Mouse (Mus musculus): ENCODE measurements around the gene Canx. TPM values are rescaled to one million over a fixed set of nuclear protein-coding genes. Genes with fewer than 3 reads are reported as not detected.

The Canx gene
- polyA plus RNA-seq, 1 experiment from 2014 or later: 248 TPM

DNA sequence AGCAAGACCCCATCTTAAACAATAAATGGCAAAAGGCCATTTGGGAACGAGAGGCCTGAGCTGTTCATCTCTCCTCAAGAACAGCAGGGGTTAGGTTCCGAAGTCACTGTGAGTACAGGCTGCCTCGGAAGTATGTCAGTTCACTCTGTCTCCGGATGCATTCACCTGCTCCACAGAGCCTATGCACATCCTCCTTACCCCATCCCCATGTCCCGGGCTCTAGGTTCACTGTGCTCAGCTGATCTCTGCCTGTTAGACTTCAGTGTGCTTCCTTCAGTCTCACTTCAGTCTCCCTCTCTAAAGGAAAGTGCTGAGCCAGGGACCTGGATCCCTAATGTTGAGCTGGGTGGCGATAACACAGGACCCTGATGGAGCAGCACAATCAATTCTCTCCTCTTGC lies 47.8 kb downstream of the Canx start:
- Histone ChIP-seq H3K4me2 (ENCODE audit: low read depth, low read length, severe bottlenecking) (no peak overlapping the region), H3K36me3 (ENCODE audit: control insufficient read depth, insufficient read depth, low read length) (no peaks in the 10 kb centered on the region), H3K4me1 (replicated peaks; ENCODE audit: control insufficient read depth, insufficient read depth, low read length) (no peaks in the 10 kb centered on the region), H3K4me3 (ENCODE audit: low read depth, low read length) (no peak overlapping the region), H3K27me3 (ENCODE audit: control insufficient read depth, insufficient read depth, low read length) (no peaks in the 10 kb centered on the region), H3K27ac (ENCODE audit: low read depth, low read length) (no peak overlapping the region), H3K9me3 (ENCODE audit: control insufficient read depth, low read length) (no peaks in the 10 kb centered on the region), H3K9ac (ENCODE audit: low read length) (no peak overlapping the region)
- 84% methylated on average over 6 of the region's 6 CpGs for WGBS
- ATAC-seq (replicated peaks; ENCODE audit: low FRiP score) (no peak), DNase-seq (ENCODE audit: low spot score) (no peak)

DNA sequence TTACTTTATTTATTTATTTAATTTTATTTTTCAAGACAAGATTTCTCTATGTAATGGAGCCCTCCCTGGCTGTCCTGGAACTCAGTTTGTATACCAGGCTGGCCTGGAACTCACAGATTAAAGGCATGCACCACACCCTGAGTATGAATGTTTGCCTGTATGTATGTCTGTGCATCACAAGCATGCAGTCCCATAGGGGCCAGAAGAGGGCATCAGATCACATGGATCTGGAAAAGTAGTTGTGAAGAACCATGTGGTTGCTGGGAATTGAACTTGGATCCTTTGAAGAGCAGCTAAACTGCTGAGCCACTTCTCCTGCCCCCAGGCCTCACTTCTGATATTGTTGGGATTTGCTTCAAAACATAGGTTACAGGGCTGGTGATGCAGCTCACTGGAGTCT lies 48.4 kb downstream of the Canx start:
- no peak overlapping the region for H3K9ac ChIP-seq (ENCODE audit: low read length)
- H3K9me3 ChIP-seq (ENCODE audit: control insufficient read depth, low read length): no peaks in the 10 kb centered on the region
- no peaks in the 10 kb centered on the region for H3K36me3 ChIP-seq (ENCODE audit: control insufficient read depth, insufficient read depth, low read length)
- no peak overlapping the region for H3K27ac ChIP-seq (ENCODE audit: low read depth, low read length)
- no peaks in the 10 kb centered on the region for H3K4me1 ChIP-seq (replicated peaks; ENCODE audit: control insufficient read depth, insufficient read depth, low read length)
- no peak overlapping the region for H3K4me2 ChIP-seq (ENCODE audit: low read depth, low read length, severe bottlenecking)
- DNase-seq (ENCODE audit: low spot score) (no peak), ATAC-seq (replicated peaks; ENCODE audit: low FRiP score) (no peak)
- H3K27me3 ChIP-seq (ENCODE audit: control insufficient read depth, insufficient read depth, low read length): no peaks in the 10 kb centered on the region
- H3K4me3 ChIP-seq (ENCODE audit: low read depth, low read length): no peak overlapping the region

DNA sequence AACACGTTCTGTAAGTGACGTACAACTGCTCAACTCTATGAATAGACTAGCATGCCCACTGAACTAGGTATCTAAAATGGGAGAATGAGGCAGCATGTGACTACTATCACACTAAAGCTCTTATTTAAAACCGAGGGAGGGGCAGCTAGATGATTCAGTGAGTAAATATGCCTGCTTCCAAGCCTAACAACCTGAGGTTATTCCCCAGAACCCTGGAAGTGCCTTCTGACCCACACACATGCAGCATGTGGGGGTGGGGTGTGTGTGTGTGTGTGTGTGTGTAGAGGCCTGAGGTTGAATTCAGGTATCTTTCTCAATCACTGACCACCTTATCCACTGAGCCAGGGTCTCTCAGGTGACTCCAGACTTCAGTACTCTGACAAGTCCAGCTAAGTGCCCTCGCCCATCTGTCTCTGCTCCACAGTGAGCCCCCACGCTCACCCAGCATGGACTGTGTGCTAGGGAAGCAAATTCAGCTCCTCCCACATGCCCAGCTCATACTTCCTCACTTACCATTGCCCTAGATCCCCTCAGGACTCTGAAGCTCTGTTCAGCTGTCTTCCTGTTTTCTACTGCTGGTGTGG lies 49.8 kb downstream of the Canx start:
- WGBS: 89% methylated on average over 5 of the region's 5 CpGs
- ATAC-seq (replicated peaks; ENCODE audit: low FRiP score): no peak
- H3K4me1 ChIP-seq (replicated peaks; ENCODE audit: control insufficient read depth, insufficient read depth, low read length): no peaks in the 10 kb centered on the region

DNA sequence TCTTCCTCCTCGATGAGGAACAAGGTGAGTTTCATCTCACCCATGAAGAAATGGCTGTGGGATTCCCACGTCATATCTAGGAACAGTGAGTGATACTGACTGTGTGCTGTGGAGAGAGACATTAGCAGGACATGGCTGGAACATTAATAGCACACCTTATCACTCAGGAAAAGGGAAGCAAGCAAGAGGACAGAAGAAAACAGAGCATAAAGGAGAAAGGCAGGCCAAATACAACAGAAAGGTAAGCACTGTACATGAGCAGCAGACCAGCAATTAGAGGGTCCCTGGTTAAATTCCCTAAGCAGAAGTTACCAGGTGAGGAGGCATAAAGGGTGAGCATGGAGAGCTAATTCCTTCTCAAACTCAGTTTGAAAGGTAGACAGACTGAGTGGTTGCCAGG lies 50.4 kb downstream of the Canx start:
- Histone ChIP-seq H3K27me3 (ENCODE audit: control insufficient read depth, insufficient read depth, low read length) (no peaks in the 10 kb centered on the region), H3K4me3 (ENCODE audit: low read depth, low read length) (no peak overlapping the region), H3K9ac (ENCODE audit: low read length) (no peak overlapping the region), H3K4me2 (ENCODE audit: low read depth, low read length, severe bottlenecking) (no peak overlapping the region), H3K27ac (ENCODE audit: low read depth, low read length) (no peak overlapping the region), H3K4me1 (replicated peaks; ENCODE audit: control insufficient read depth, insufficient read depth, low read length) (no peaks in the 10 kb centered on the region), H3K9me3 (ENCODE audit: control insufficient read depth, low read length) (no peaks in the 10 kb centered on the region), H3K36me3 (ENCODE audit: control insufficient read depth, insufficient read depth, low read length) (no peaks in the 10 kb centered on the region)
- DNase-seq (ENCODE audit: low spot score) (no peak), ATAC-seq (replicated peaks; ENCODE audit: low FRiP score) (no peak)
- 93% methylated on average over 2 of the region's 2 CpGs for WGBS

More for the DNA sequence above, 49.8 kb downstream of the Canx start:
- Histone ChIP-seq H3K9ac (ENCODE audit: low read length) (no peak overlapping the region), H3K9me3 (ENCODE audit: control insufficient read depth, low read length) (no peaks in the 10 kb centered on the region), H3K27ac (ENCODE audit: low read depth, low read length) (no peak overlapping the region), H3K4me3 (ENCODE audit: low read depth, low read length) (no peak overlapping the region), H3K27me3 (ENCODE audit: control insufficient read depth, insufficient read depth, low read length) (no peaks in the 10 kb centered on the region), H3K4me2 (ENCODE audit: low read depth, low read length, severe bottlenecking) (no peak overlapping the region), H3K36me3 (ENCODE audit: control insufficient read depth, insufficient read depth, low read length) (no peaks in the 10 kb centered on the region)
- no peak for DNase-seq (ENCODE audit: low spot score)

DNA sequence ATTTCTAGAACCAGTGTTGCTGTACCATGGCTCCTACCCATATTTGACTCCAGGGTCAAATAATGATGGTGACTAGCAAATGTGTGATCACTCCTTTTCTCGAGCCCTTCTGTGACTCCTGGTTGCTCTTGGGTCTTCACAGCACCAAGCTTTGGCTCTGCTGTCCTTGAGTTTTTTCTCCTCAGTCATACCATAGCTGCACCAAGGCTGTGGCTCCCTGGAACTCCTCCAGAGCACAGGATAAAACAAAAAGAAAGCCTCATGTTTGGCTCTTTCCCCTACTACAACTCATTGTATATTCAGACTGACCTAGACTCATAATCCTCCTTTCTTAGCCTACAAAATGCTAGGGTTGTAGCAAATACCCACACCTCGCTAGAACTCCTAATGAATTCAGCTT lies 52.7 kb downstream of the Canx start:
- Histone ChIP-seq H3K27ac (ENCODE audit: low read depth, low read length) (no peak overlapping the region), H3K27me3 (ENCODE audit: control insufficient read depth, insufficient read depth, low read length) (no peaks in the 10 kb centered on the region), H3K9ac (ENCODE audit: low read length) (no peak overlapping the region), H3K4me3 (ENCODE audit: low read depth, low read length) (no peak overlapping the region), H3K9me3 (ENCODE audit: control insufficient read depth, low read length) (no peaks in the 10 kb centered on the region), H3K4me2 (ENCODE audit: low read depth, low read length, severe bottlenecking) (no peak overlapping the region), H3K4me1 (replicated peaks; ENCODE audit: control insufficient read depth, insufficient read depth, low read length) (no peaks in the 10 kb centered on the region), H3K36me3 (ENCODE audit: control insufficient read depth, insufficient read depth, low read length) (no peaks in the 10 kb centered on the region)
- no peak for DNase-seq (ENCODE audit: low spot score)
- WGBS: 91% methylated on average over 2 of the region's 2 CpGs
- no peak for ATAC-seq (replicated peaks; ENCODE audit: low FRiP score)

DNA sequence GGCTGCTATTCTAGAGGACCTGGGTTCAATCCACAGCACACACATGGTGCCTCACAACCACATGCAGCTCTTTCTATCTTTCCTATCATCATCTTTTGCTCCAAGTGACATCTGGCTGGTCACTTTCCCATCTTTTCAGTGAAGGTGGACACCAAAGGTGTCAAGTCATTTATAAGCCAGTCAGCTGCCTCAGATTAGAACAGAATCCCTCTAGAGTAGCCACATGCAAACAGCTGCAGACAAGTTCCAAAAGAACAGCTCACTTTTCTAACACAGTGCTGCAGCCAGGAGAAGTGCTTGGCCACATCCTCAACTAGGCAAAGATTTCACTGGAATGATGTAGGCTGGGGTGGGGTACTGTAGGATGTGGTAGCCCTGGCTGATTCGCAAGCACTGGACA lies 55.6 kb downstream of the Canx start:
- Histone ChIP-seq H3K36me3 (ENCODE audit: control insufficient read depth, insufficient read depth, low read length) (peaks cover 6% of the 10 kb centered on the region), H3K4me1 (replicated peaks; ENCODE audit: control insufficient read depth, insufficient read depth, low read length) (no peaks in the 10 kb centered on the region), H3K9ac (ENCODE audit: low read length) (no peak overlapping the region), H3K9me3 (ENCODE audit: control insufficient read depth, low read length) (no peaks in the 10 kb centered on the region), H3K27ac (ENCODE audit: low read depth, low read length) (no peak overlapping the region), H3K4me3 (ENCODE audit: low read depth, low read length) (no peak overlapping the region), H3K4me2 (ENCODE audit: low read depth, low read length, severe bottlenecking) (no peak overlapping the region), H3K27me3 (ENCODE audit: control insufficient read depth, insufficient read depth, low read length) (no peaks in the 10 kb centered on the region)
- WGBS: 93% methylated on average over 1 of the region's 1 CpGs
- DNase-seq (ENCODE audit: low spot score): peak; percentile 32
- no peak for ATAC-seq (replicated peaks; ENCODE audit: low FRiP score)

DNA sequence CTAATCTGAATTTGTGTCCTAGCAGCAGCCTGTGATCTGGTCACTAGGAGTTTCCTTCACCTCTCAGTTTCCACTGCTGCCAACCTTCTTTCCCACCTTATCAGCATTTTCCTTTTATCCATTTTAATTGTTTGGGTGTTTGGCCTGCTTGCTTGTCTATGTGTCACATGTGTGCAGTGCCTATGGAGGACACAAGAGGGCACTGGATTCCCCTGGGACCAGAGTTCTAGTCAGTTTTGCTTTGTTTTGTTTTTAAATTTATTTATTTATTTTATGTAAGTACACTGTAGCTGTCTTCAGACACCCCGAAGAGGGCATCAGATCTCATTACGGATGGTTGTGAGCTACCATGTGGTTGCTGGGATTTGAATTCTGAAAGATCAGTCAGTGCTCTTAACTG lies 56.3 kb downstream of the Canx start:
- H3K4me1 ChIP-seq (replicated peaks; ENCODE audit: control insufficient read depth, insufficient read depth, low read length): no peaks in the 10 kb centered on the region
- no peak for ATAC-seq (replicated peaks; ENCODE audit: low FRiP score)
- H3K9ac ChIP-seq (ENCODE audit: low read length): no peak overlapping the region
- H3K27ac ChIP-seq (ENCODE audit: low read depth, low read length): no peak overlapping the region
- no peak overlapping the region for H3K4me3 ChIP-seq (ENCODE audit: low read depth, low read length)
- no peaks in the 10 kb centered on the region for H3K9me3 ChIP-seq (ENCODE audit: control insufficient read depth, low read length)
- H3K4me2 ChIP-seq (ENCODE audit: low read depth, low read length, severe bottlenecking): no peak overlapping the region
- H3K27me3 ChIP-seq (ENCODE audit: control insufficient read depth, insufficient read depth, low read length): no peaks in the 10 kb centered on the region
- WGBS: 84% methylated on average over 2 of the region's 2 CpGs
- H3K36me3 ChIP-seq (ENCODE audit: control insufficient read depth, insufficient read depth, low read length): peaks cover 6% of the 10 kb centered on the region
- DNase-seq (ENCODE audit: low spot score): no peak

DNA sequence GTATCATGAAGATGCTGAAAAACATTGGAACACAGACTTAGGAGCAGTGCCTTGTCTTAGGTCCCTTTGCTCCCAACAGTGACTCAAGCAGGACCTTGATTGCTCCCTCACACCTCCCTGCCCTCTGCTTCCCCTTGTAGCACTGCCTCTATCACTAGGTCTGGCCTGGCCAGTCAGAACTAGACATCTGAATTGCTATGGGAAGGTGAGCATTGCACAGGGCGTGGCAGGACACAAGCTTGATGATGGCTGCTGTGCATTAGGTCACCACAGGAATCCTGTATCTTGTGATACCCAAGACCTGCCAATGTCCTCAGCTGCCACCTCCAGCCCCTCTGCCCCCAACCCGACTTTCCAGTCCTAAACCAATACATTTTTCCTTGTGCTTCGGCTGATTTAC lies 58.5 kb downstream of the Canx start:
- H3K36me3 ChIP-seq (ENCODE audit: control insufficient read depth, insufficient read depth, low read length): peaks cover 15% of the 10 kb centered on the region
- no peaks in the 10 kb centered on the region for H3K4me1 ChIP-seq (replicated peaks; ENCODE audit: control insufficient read depth, insufficient read depth, low read length)
- no peak overlapping the region for H3K4me2 ChIP-seq (ENCODE audit: low read depth, low read length, severe bottlenecking)
- peak; percentile 4 for DNase-seq (ENCODE audit: low spot score)
- H3K27me3 ChIP-seq (ENCODE audit: control insufficient read depth, insufficient read depth, low read length): no peaks in the 10 kb centered on the region
- 94% methylated on average over 3 of the region's 3 CpGs for WGBS
- no peak overlapping the region for H3K4me3 ChIP-seq (ENCODE audit: low read depth, low read length)
- no peak overlapping the region for H3K27ac ChIP-seq (ENCODE audit: low read depth, low read length)
- no peaks in the 10 kb centered on the region for H3K9me3 ChIP-seq (ENCODE audit: control insufficient read depth, low read length)
- no peak overlapping the region for H3K9ac ChIP-seq (ENCODE audit: low read length)
- no peak for ATAC-seq (replicated peaks; ENCODE audit: low FRiP score)

DNA sequence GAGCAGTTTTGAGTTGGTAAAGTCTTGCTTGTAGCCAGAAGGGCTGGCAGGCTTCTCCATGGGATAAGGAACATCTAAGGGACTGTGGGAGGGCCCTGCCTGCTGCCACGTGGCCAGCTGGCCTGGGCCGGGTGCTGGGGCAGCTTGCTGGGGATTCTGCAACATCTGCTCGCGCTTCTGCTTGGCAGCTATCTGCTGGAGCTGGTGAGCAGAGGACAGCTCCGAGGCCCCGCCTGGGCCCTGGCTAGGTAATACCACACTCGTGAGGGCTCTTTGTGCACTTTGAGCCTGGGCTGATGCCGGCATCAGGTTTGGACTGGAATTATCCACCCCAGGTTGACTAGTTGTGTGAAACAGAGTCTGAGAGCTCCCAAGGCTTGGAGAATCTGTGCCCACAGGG lies 59.5 kb downstream of the Canx start:
- no peaks in the 10 kb centered on the region for H3K4me1 ChIP-seq (replicated peaks; ENCODE audit: control insufficient read depth, insufficient read depth, low read length)
- H3K4me2 ChIP-seq (ENCODE audit: low read depth, low read length, severe bottlenecking): no peak overlapping the region
- no peaks in the 10 kb centered on the region for H3K27me3 ChIP-seq (ENCODE audit: control insufficient read depth, insufficient read depth, low read length)
- no peak overlapping the region for H3K4me3 ChIP-seq (ENCODE audit: low read depth, low read length)
- H3K9ac ChIP-seq (ENCODE audit: low read length): no peak overlapping the region
- no peaks in the 10 kb centered on the region for H3K9me3 ChIP-seq (ENCODE audit: control insufficient read depth, low read length)
- ATAC-seq (replicated peaks; ENCODE audit: low FRiP score) (no peak), DNase-seq (ENCODE audit: low spot score) (no peak)
- H3K27ac ChIP-seq (ENCODE audit: low read depth, low read length): no peak overlapping the region
- H3K36me3 ChIP-seq (ENCODE audit: control insufficient read depth, insufficient read depth, low read length): peaks cover 15% of the 10 kb centered on the region
- 94% methylated on average over 8 of the region's 8 CpGs for WGBS

Measured in forebrain, embryonic 11.5 days (tissue).